Mouse (Mus musculus) kidney, adult 2 months (tissue): ENCODE measurements around the gene Aebp2. TPM values are rescaled to one million over a fixed set of nuclear protein-coding genes. Genes with fewer than 3 reads are reported as not detected.
A peak's percentile ranks its signal among the peaks of the same experiment; 100 is the strongest.

ENCODE experiments used
- DNase-seq: peaks from one replicate; pipeline ENCODE4 v3.0.0; 2021
- H3K27ac ChIP-seq: fragments of 200-500 bp; 2 replicates; pipeline ENCODE4 v1.5.1; 2012; ENCODE audit warnings: low read depth, low read length, control low read depth, inconsistent platforms; ENCODE audit not compliant: insufficient read depth
- H3K27me3 ChIP-seq: fragments of 200-500 bp; replicated peaks from 2 replicates; pipeline ENCODE4 v1.6.1; 2012; ENCODE audit warnings: mild to moderate bottlenecking, moderate library complexity, low read length, inconsistent platforms; ENCODE audit not compliant: control insufficient read depth, insufficient read depth
- H3K36me3 ChIP-seq: fragments of 200-500 bp; 2 replicates; pipeline ENCODE4 v1.6.1; 2012; ENCODE audit warnings: mild to moderate bottlenecking, moderate library complexity, low read length, inconsistent platforms; ENCODE audit not compliant: control insufficient read depth, insufficient read depth
- H3K4me1 ChIP-seq: fragments of 200-500 bp; 2 replicates; pipeline ENCODE4 v1.6.1; 2011; ENCODE audit warnings: low read length; ENCODE audit not compliant: control insufficient read depth, insufficient read depth
- H3K4me3 ChIP-seq: fragments of 200-500 bp; 2 replicates; pipeline ENCODE4 v1.5.1; 2011; ENCODE audit warnings: mild to moderate bottlenecking, low read depth, low read length, control low read depth; ENCODE audit not compliant: insufficient read depth
- CTCF ChIP-seq: fragments of 200-500 bp; conservative IDR thresholded peaks from 2 replicates; pipeline ENCODE4 v1.5.1; 2011; ENCODE audit warnings: low read depth, mild to moderate bottlenecking, control low read depth, low read length, moderate library complexity, mixed read lengths; ENCODE audit not compliant: insufficient read depth, insufficient read length
- POLR2A ChIP-seq: fragments of 200-500 bp; IDR thresholded peaks from one replicate; pipeline ENCODE4 v1.6.1; 2011; ENCODE audit warnings: low read depth, low read length, control low read depth
- WGBS: fragments of 180-500 bp; shearing (Covaris S2); methylation state at CpG from one replicate; pipeline ENCODE4 v1.1.7; 2018; 5-methylcytosine and 5-hydroxymethylcytosine counted together
- polyA plus RNA-seq: library from polyadenylated mRNA; depleted of rRNA; stranded (reverse); fragments of >200 nt; gene quantifications from 2 replicates; pipeline ENCODE4 v1.2.3, GENCODE M21; 2012

Gene Aebp2
- polyA plus RNA-seq, 1 experiment, result 23.9 TPM

GRCm38 (mm10) chr6:140697994-140698393, 75.5 kb downstream of the Aebp2 start:
- no peak for DNase-seq
- no peaks in the 10 kb centered on the region for H3K27me3 ChIP-seq
- H3K36me3 ChIP-seq, result no peaks in the 10 kb centered on the region
- H3K4me1 ChIP-seq, result no peaks in the 10 kb centered on the region
- no peak overlapping the region for H3K27ac ChIP-seq
- WGBS, result 85% methylated on average over 11 of the region's 11 CpGs
- H3K4me3 ChIP-seq, result no peak overlapping the region
- TF ChIP-seq POLR2A (no peak), CTCF (no peak)

DNA sequence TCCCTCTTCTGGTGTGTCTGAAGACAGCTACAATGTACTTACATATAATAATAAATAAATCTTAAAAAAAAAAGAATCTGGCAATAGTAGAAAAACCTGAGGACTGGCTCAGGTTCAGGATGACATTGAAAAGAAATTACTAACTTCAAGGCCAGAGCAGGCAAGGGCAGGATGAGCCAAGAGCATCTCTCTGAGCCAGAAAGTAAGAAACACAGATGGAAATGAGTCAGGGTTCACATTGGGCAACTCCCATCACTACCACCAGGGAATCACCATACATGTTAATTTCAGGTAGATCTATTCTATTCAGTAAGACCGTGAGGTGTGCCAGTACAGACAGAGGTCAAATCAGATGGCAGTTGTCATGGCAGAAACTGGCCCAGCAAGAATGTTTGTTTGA, 76.1 kb downstream of the Aebp2 start:
- no peak for DNase-seq
- no peaks in the 10 kb centered on the region for H3K4me1 ChIP-seq
- no peaks in the 10 kb centered on the region for H3K36me3 ChIP-seq
- 100% methylated on average over 1 of the region's 1 CpGs for WGBS
- TF ChIP-seq POLR2A (no peak), CTCF (no peak)
- no peaks in the 10 kb centered on the region for H3K27me3 ChIP-seq
- H3K4me3 ChIP-seq, result no peak overlapping the region
- H3K27ac ChIP-seq, result no peak overlapping the region

- TF ChIP-seq POLR2A (no peak), CTCF (no peak)
- Histone ChIP-seq H3K4me1 (no peaks in the 10 kb centered on the region), H3K36me3 (no peaks in the 10 kb centered on the region), H3K4me3 (no peak overlapping the region), H3K27ac (no peak overlapping the region), H3K27me3 (no peaks in the 10 kb centered on the region)
- WGBS, result 69% methylated on average over 6 of the region's 6 CpGs
- DNase-seq, result no peak
Observed at GRCm38 (mm10) chr6:140701259-140701658, 78.8 kb downstream of the Aebp2 start.

GRCm38 (mm10) chr6:140705132-140705531, 82.7 kb downstream of the Aebp2 start:
- no peaks in the 10 kb centered on the region for H3K36me3 ChIP-seq
- no peaks in the 10 kb centered on the region for H3K4me1 ChIP-seq
- TF ChIP-seq CTCF, result no peak
- no peak overlapping the region for H3K27ac ChIP-seq
- WGBS, result 60% methylated on average over 10 of the region's 10 CpGs
- DNase-seq, result no peak
- H3K27me3 ChIP-seq, result no peaks in the 10 kb centered on the region
- no peak overlapping the region for H3K4me3 ChIP-seq

GRCm38 (mm10) chr6:140706056-140706455, 83.6 kb downstream of the Aebp2 start:
- TF ChIP-seq POLR2A (no peak), CTCF (no peak)
- H3K27me3 ChIP-seq, result no peaks in the 10 kb centered on the region
- no peak overlapping the region for H3K4me3 ChIP-seq
- DNase-seq, result no peak
- 91% methylated on average over 5 of the region's 5 CpGs for WGBS
- no peak overlapping the region for H3K27ac ChIP-seq
- H3K36me3 ChIP-seq, result no peaks in the 10 kb centered on the region
- no peaks in the 10 kb centered on the region for H3K4me1 ChIP-seq

- H3K4me1 ChIP-seq, result no peaks in the 10 kb centered on the region
- H3K36me3 ChIP-seq, result no peaks in the 10 kb centered on the region
- no peaks in the 10 kb centered on the region for H3K27me3 ChIP-seq
- TF ChIP-seq POLR2A (no peak), CTCF (no peak)
- no peak for DNase-seq
- 40% methylated on average over 10 of the region's 10 CpGs for WGBS
- H3K4me3 ChIP-seq, result no peak overlapping the region
- no peak overlapping the region for H3K27ac ChIP-seq
Observed at GRCm38 (mm10) chr6:140708059-140708458, 85.6 kb downstream of the Aebp2 start.

DNA sequence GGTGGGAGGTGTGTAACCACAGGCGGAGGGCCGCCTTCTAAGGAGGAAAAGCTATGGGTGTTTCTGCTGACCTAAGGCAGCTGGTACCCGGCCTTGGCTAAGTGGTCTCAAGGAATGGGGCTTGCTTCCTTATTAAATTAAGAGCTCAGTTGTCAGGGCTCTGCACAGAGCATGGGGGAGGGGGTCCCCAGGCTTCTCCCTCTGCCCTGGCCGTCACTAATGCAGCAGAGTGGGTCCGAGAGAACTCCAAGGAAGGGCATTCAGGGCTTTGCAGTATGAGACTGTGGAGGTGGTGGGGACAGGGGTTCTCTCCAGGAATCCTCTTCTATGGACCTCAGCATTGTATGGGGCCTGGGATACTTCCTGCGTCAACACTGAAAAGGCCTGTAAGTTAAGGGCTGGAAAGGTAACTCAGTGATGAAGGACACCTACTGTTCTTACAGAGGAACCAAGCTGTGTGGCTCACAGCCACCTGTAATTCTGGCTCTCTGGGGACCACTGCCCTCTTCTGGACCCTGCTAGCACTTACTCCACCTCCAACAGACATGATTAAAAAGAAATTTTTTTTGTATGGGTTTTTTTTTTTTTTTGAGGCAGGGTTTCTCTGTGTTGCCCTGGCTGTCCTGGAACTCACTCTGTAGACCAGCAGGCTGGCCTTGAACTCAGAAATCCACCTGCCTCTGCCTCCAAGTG, 87.1 kb downstream of the Aebp2 start:
- H3K4me1 ChIP-seq, result no peaks in the 10 kb centered on the region
- no peak for DNase-seq
- no peak overlapping the region for H3K4me3 ChIP-seq
- no peaks in the 10 kb centered on the region for H3K36me3 ChIP-seq
- no peak overlapping the region for H3K27ac ChIP-seq
- 85% methylated on average over 6 of the region's 6 CpGs for WGBS
- TF ChIP-seq CTCF, result peak; percentile 34; the same call in 1 of the 2 replicates
- TF ChIP-seq POLR2A, result no peak
- no peaks in the 10 kb centered on the region for H3K27me3 ChIP-seq
